Mouse (Mus musculus) heart, embryonic 13.5 days (tissue): ENCODE data around the gene Dpp4. TPM values are rescaled to one million over a fixed set of nuclear protein-coding genes. Genes with fewer than 3 reads are reported as not detected.

Experiments
- ATAC-seq: fragments of 200-750 bp; cut with Nextera tagmentation; 2 replicates; pipeline ENCODE4 v1.8.0; 2017; ENCODE audit warnings: moderate TSS enrichment; ENCODE audit not compliant: insufficient number of reproducible peaks, low FRiP score, low TSS enrichment; ENCODE audit errors: extremely low read depth
- H3K27ac ChIP-seq: fragments of 300-500 bp; sonication (generic); replicated peaks from 2 replicates; pipeline ENCODE4 v1.5.1; 2015; ENCODE audit warnings: moderate library complexity, mild to moderate bottlenecking, inconsistent platforms
- H3K27me3 ChIP-seq: fragments of 300-500 bp; sonication (generic); replicated peaks from 2 replicates; pipeline ENCODE4 v1.6.1; 2015; ENCODE audit warnings: mild to moderate bottlenecking, inconsistent platforms
- H3K36me3 ChIP-seq: fragments of 300-500 bp; sonication (generic); 2 replicates; pipeline ENCODE4 v1.6.1; 2015; ENCODE audit warnings: mild to moderate bottlenecking, inconsistent platforms
- H3K4me1 ChIP-seq: fragments of 300-500 bp; sonication (generic); 2 replicates; pipeline ENCODE4 v1.6.1; 2015; ENCODE audit warnings: inconsistent platforms
- H3K4me2 ChIP-seq: fragments of 300-500 bp; sonication (generic); 2 replicates; pipeline ENCODE4 v1.6.1; 2015; ENCODE audit warnings: inconsistent platforms, mild to moderate bottlenecking, moderate library complexity
- H3K4me3 ChIP-seq: fragments of 300-500 bp; sonication (generic); 2 replicates; pipeline ENCODE4 v1.5.1; 2015; ENCODE audit warnings: moderate library complexity, mild to moderate bottlenecking, inconsistent platforms
- H3K9ac ChIP-seq: fragments of 300-500 bp; sonication (generic); 2 replicates; pipeline ENCODE4 v1.6.1; 2015; ENCODE audit warnings: inconsistent platforms, mild to moderate bottlenecking, moderate library complexity
- H3K9me3 ChIP-seq: fragments of 300-500 bp; sonication (generic); 2 replicates; pipeline ENCODE4 v1.6.1; 2016; ENCODE audit warnings: inconsistent platforms
- WGBS: fragments of 180-500 bp; shearing (Covaris S2); methylation state at CpG from one replicate; pipeline ENCODE4 v1.1.7; 2015; ENCODE audit warnings: mixed read lengths; 5-methylcytosine and 5-hydroxymethylcytosine counted together
- polyA plus RNA-seq: library from polyadenylated mRNA; unstranded; fragments of >200 nt; fragmentation: Nextera tagmentation; extraction: Ambion mirVana; gene quantifications from 2 replicates; pipeline ENCODE4 v1.2.1, GENCODE M21; 2015

The Dpp4 gene
- polyA plus RNA-seq, 1 experiment from 2014 or later = 20.1 TPM

DNA sequence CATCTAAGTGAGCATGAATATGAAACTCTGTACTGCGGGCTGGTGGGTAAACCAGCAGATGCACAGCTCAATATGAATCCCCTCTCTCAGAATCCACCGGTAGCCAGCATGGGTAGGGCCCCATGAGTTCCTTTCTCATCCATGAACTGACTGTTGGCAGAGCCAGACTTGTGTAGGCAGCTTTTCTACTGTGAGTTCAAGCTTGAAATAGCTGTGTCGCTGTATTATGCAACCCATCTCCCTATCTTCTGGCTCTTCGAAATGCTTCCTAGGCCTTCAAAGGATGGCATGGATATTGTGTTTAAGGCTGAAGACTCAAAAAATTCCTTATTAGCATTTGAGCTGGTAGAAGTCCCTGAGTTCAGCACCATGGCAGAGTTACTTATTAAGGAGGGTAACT is 23.2 kb downstream of the Dpp4 start:
- no peak overlapping the region for H3K4me2 ChIP-seq
- 0 out of 2 replicates have a peak, but pooled peaks cover 4% of the 10 kb centered on the region for H3K36me3 ChIP-seq
- H3K4me3 ChIP-seq = no peak overlapping the region
- H3K9me3 ChIP-seq = no peaks in the 10 kb centered on the region
- H3K27ac ChIP-seq = no peak overlapping the region
- H3K27me3 ChIP-seq = no peaks in the 10 kb centered on the region
- no peaks in the 10 kb centered on the region for H3K4me1 ChIP-seq
- 77% methylated on average over 4 of the region's 4 CpGs for WGBS
- no peak for ATAC-seq
- H3K9ac ChIP-seq = no peak overlapping the region

GRCm38 (mm10) chr2:62383196-62383595 is 28.8 kb downstream of the Dpp4 start:
- H3K27ac ChIP-seq = no peak overlapping the region
- no peaks in the 10 kb centered on the region for H3K27me3 ChIP-seq
- WGBS = 52% methylated on average over 4 of the region's 4 CpGs
- no peak overlapping the region for H3K4me3 ChIP-seq
- H3K9me3 ChIP-seq = no peaks in the 10 kb centered on the region
- H3K4me1 ChIP-seq = no peaks in the 10 kb centered on the region
- no peak for ATAC-seq
- H3K4me2 ChIP-seq = no peak overlapping the region
- no peak overlapping the region for H3K9ac ChIP-seq
- 0 out of 2 replicates have a peak, but pooled peaks cover 4% of the 10 kb centered on the region for H3K36me3 ChIP-seq

DNA sequence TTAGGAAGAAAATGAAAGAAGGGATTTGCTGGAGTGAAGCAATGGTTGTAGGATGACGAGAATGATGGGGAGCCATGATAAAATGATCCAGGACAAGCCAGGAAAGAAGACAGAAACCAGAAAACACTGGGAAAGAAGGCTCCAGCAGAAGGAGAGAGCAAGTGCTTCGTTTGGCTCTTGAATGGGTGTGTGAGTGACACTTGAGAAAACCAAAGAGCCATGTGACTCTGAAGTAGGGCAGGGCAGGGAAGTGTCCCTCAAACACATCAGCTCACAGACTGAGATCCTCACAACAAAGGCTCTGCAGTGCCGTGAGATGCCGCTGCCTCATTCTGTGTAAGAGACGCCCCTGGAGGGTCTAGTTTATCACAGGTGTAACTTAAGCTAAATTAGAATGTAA is 29.6 kb downstream of the Dpp4 start:
- no peak overlapping the region for H3K27ac ChIP-seq
- H3K4me3 ChIP-seq = no peak overlapping the region
- no peak overlapping the region for H3K4me2 ChIP-seq
- ATAC-seq = no peak
- H3K27me3 ChIP-seq = no peaks in the 10 kb centered on the region
- WGBS = 58% methylated on average over 5 of the region's 5 CpGs
- no peak overlapping the region for H3K9ac ChIP-seq
- 0 out of 2 replicates have a peak, but pooled peaks cover 4% of the 10 kb centered on the region for H3K36me3 ChIP-seq
- H3K9me3 ChIP-seq = no peaks in the 10 kb centered on the region
- no peaks in the 10 kb centered on the region for H3K4me1 ChIP-seq

DNA sequence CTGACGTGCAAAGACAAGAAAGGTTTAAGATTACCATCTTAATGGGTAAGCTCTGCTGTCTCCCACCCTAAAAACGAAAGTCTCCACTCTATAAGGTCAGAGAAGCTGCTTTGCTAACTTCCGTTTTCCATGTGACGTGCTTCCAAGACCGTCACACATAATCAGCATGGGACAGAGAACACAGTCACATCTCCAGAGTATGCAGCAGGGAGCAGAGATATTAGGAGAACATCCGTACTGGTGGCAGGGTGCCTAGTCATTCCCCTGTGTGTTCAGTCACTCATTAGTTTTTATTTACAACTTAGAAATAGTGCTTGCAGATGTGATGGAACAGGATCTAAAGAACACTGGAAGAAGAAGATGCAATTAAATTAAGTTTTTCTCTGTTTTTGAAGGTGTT is 30.3 kb downstream of the Dpp4 start:
- no peak overlapping the region for H3K4me2 ChIP-seq
- H3K9ac ChIP-seq = no peak overlapping the region
- H3K27ac ChIP-seq = no peak overlapping the region
- no peak for ATAC-seq
- WGBS = 75% methylated on average over 6 of the region's 6 CpGs
- H3K36me3 ChIP-seq = 0 out of 2 replicates have a peak, but pooled peaks cover 4% of the 10 kb centered on the region
- no peaks in the 10 kb centered on the region for H3K4me1 ChIP-seq
- no peak overlapping the region for H3K4me3 ChIP-seq
- no peaks in the 10 kb centered on the region for H3K9me3 ChIP-seq
- no peaks in the 10 kb centered on the region for H3K27me3 ChIP-seq

GRCm38 (mm10) chr2:62373692-62374091 is 38.3 kb downstream of the Dpp4 start:
- no peak for ATAC-seq
- H3K9me3 ChIP-seq = no peaks in the 10 kb centered on the region
- H3K4me1 ChIP-seq = no peaks in the 10 kb centered on the region
- H3K4me2 ChIP-seq = no peak overlapping the region
- H3K9ac ChIP-seq = no peak overlapping the region
- H3K4me3 ChIP-seq = no peak overlapping the region
- H3K36me3 ChIP-seq = no peaks in the 10 kb centered on the region
- whole genome bisulfite sequencing = 80% methylated on average over 11 of the region's 11 CpGs
- H3K27me3 ChIP-seq = no peaks in the 10 kb centered on the region
- H3K27ac ChIP-seq = no peak overlapping the region

GRCm38 (mm10) chr2:62370048-62370447 is 42.0 kb downstream of the Dpp4 start:
- 0 out of 2 replicates have a peak, but pooled peaks cover 5% of the 10 kb centered on the region for H3K36me3 ChIP-seq
- H3K4me2 ChIP-seq = no peak overlapping the region
- no peak overlapping the region for H3K27ac ChIP-seq
- no peak for ATAC-seq
- 78% methylated on average over 2 of the region's 2 CpGs for WGBS
- H3K4me3 ChIP-seq = no peak overlapping the region
- no peaks in the 10 kb centered on the region for H3K27me3 ChIP-seq
- no peak overlapping the region for H3K9ac ChIP-seq
- 0 out of 2 replicates have a peak, but pooled peaks cover 4% of the 10 kb centered on the region for H3K4me1 ChIP-seq
- no peaks in the 10 kb centered on the region for H3K9me3 ChIP-seq

GRCm38 (mm10) chr2:62368349-62369053 is 43.5 kb downstream of the Dpp4 start:
- WGBS = 67% methylated on average over 5 of the region's 5 CpGs
- H3K9ac ChIP-seq = no peak overlapping the region

DNA sequence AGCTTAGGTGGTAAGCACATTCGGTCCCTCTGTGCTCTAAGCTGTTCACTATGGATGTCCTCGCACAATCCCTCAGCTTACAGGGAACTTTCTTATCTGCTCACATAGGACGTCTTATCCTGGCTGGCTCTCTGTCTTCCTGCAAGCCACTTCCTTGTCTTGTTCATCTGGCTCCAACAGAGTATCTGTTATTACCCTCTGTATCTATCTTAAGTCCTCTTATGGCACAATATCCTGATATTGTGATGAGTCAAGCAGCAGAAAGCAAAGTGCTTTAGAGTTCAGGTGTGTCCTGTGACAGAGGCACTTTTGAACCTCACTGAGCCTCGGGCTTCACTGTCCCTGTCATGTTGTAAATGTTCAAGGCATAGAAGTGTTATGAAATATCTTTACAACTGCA is 48.4 kb downstream of the Dpp4 start:
- H3K4me3 ChIP-seq = no peak overlapping the region
- no peaks in the 10 kb centered on the region for H3K9me3 ChIP-seq
- WGBS = 48% methylated on average over 4 of the region's 4 CpGs
- no peaks in the 10 kb centered on the region for H3K27me3 ChIP-seq
- H3K36me3 ChIP-seq = 0 out of 2 replicates have a peak, but pooled peaks cover 5% of the 10 kb centered on the region
- H3K4me1 ChIP-seq = 0 out of 2 replicates have a peak, but pooled peaks cover 4% of the 10 kb centered on the region
- no peak overlapping the region for H3K9ac ChIP-seq
- ATAC-seq = no peak
- H3K27ac ChIP-seq = no peak overlapping the region
- H3K4me2 ChIP-seq = no peak overlapping the region

More at GRCm38 (mm10) chr2:62368349-62369053, 43.5 kb downstream of the Dpp4 start:
- Histone ChIP-seq H3K4me1 (0 out of 2 replicates have a peak, but pooled peaks cover 4% of the 10 kb centered on the region), H3K36me3 (0 out of 2 replicates have a peak, but pooled peaks cover 5% of the 10 kb centered on the region), H3K27ac (no peak overlapping the region), H3K4me3 (no peak overlapping the region), H3K27me3 (no peaks in the 10 kb centered on the region), H3K9me3 (no peaks in the 10 kb centered on the region), H3K4me2 (no peak overlapping the region)
- no peak for ATAC-seq

DNA sequence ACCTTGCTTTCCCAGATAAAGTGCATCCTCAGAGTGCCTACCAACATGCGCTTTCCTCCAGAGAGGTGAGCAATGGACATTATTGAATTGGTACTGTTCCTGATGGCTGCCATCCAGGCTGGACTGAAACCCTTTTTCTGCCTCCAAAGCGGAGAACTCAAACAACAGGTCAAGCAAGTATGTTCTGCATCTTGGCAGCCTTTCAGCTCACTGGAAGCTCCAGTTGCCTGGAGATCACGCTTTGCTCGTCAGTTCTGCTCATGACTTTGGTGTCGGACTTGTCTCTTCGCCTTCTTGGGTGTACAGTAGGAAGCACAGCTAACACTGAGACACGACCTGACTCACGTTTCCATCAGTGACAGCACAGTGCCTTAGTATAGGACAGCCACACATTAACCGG is 49.8 kb downstream of the Dpp4 start:
- Histone ChIP-seq H3K9ac (no peak overlapping the region), H3K27me3 (no peaks in the 10 kb centered on the region), H3K4me3 (no peak overlapping the region), H3K4me1 (0 out of 2 replicates have a peak, but pooled peaks cover 4% of the 10 kb centered on the region), H3K9me3 (no peaks in the 10 kb centered on the region), H3K36me3 (no peaks in the 10 kb centered on the region), H3K27ac (no peak overlapping the region), H3K4me2 (no peak overlapping the region)
- 73% methylated on average over 9 of the region's 9 CpGs for WGBS
- no peak for ATAC-seq

GRCm38 (mm10) chr2:62361514-62361913 is 50.5 kb downstream of the Dpp4 start:
- Histone ChIP-seq H3K4me1 (0 out of 2 replicates have a peak, but pooled peaks cover 4% of the 10 kb centered on the region), H3K36me3 (no peaks in the 10 kb centered on the region), H3K27me3 (no peaks in the 10 kb centered on the region), H3K4me3 (no peak overlapping the region), H3K9ac (no peak overlapping the region), H3K27ac (no peak overlapping the region), H3K9me3 (no peaks in the 10 kb centered on the region), H3K4me2 (no peak overlapping the region)
- WGBS = 63% methylated on average over 3 of the region's 3 CpGs
- no peak for ATAC-seq

DNA sequence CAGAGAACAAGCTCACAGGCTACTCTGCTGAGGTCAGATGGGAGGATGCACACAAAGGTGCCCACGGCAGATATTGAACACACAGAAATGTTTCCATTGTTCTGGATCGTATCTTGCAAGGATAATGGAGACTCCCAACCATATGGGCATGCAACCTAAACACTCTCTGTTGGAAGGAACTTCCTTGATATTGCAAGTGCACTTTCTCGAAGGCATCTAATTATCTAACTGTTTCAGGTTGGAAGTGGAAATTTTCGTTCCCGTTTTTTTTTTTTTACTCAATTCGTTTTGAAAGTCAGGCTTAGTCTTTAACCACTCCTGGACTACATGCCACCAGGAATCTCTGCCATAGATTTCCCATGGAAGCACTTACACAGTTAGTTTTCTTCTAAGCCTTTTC is 51.2 kb downstream of the Dpp4 start:
- Histone ChIP-seq H3K9ac (no peak overlapping the region), H3K36me3 (no peaks in the 10 kb centered on the region), H3K27ac (no peak overlapping the region), H3K9me3 (no peaks in the 10 kb centered on the region), H3K4me1 (0 out of 2 replicates have a peak, but pooled peaks cover under 1% of the 10 kb centered on the region), H3K4me2 (no peak overlapping the region), H3K4me3 (no peak overlapping the region), H3K27me3 (no peaks in the 10 kb centered on the region)
- WGBS = 70% methylated on average over 6 of the region's 6 CpGs
- no peak for ATAC-seq

GRCm38 (mm10) chr2:62357259-62357658 is 54.8 kb downstream of the Dpp4 start:
- no peaks in the 10 kb centered on the region for H3K9me3 ChIP-seq
- H3K27me3 ChIP-seq = no peaks in the 10 kb centered on the region
- WGBS = 77% methylated on average over 7 of the region's 7 CpGs
- H3K4me2 ChIP-seq = no peak overlapping the region
- H3K4me1 ChIP-seq = no peaks in the 10 kb centered on the region
- H3K4me3 ChIP-seq = no peak overlapping the region
- ATAC-seq = no peak
- no peak overlapping the region for H3K27ac ChIP-seq
- no peak overlapping the region for H3K9ac ChIP-seq
- no peaks in the 10 kb centered on the region for H3K36me3 ChIP-seq
